Mouse (Mus musculus) myocyte (in vitro differentiated cells): Measurements from ENCODE around the gene Eif4e3.

ENCODE experiments used
- CEBPB ChIP-seq: IDR thresholded peaks from 2 replicates; pipeline ENCODE4 v1.6.1; 2011; ENCODE audit warnings: mild to moderate bottlenecking, moderate library complexity; ENCODE audit not compliant: poor library complexity, insufficient read depth, severe bottlenecking
- E2F4 ChIP-seq: IDR thresholded peaks from one replicate; pipeline ENCODE4 v1.6.1; 2011; ENCODE audit warnings: mild to moderate bottlenecking, control low read depth, moderate library complexity; ENCODE audit not compliant: insufficient read depth
- MYOD1 ChIP-seq, 3 experiments: IDR thresholded peaks; one replicate each; pipeline ENCODE4 v1.6.1; 2011; ENCODE audit warnings: control low read depth in 2 of 3, low read depth in 2 of 3, mild to moderate bottlenecking in 2 of 3, moderate library complexity in 1 of 3; ENCODE audit not compliant: insufficient read length in 2 of 3, control insufficient read depth in 1 of 3
- MYOG ChIP-seq, 3 experiments: IDR thresholded peaks; one replicate each; pipeline ENCODE4 v1.6.1; 2011; ENCODE audit warnings: control low read depth in 2 of 3, low read depth in 2 of 3, mild to moderate bottlenecking in 2 of 3; ENCODE audit not compliant: insufficient read length in 2 of 3, control insufficient read depth in 1 of 3, insufficient read depth in 1 of 3
- POLR2A ChIP-seq: IDR thresholded peaks from one replicate; pipeline ENCODE4 v1.6.1; 2011; ENCODE audit warnings: low read depth, mild to moderate bottlenecking, control low read depth, moderate library complexity; ENCODE audit not compliant: insufficient read length
- REST ChIP-seq: IDR thresholded peaks from one replicate; pipeline ENCODE4 v1.6.1; 2011; ENCODE audit warnings: mild to moderate bottlenecking, control low read depth, moderate library complexity; ENCODE audit not compliant: insufficient read depth, insufficient read length
- SRF ChIP-seq: IDR thresholded peaks from one replicate; pipeline ENCODE4 v1.6.1; 2011; ENCODE audit warnings: low read depth; ENCODE audit not compliant: control insufficient read depth, insufficient read length
- TCF12 ChIP-seq: IDR thresholded peaks from one replicate; pipeline ENCODE4 v1.6.1; 2011; ENCODE audit warnings: mild to moderate bottlenecking, control low read depth; ENCODE audit not compliant: poor library complexity, insufficient read depth, severe bottlenecking
- TCF3 ChIP-seq: IDR thresholded peaks from one replicate; pipeline ENCODE4 v1.6.1; 2011; ENCODE audit warnings: low read depth, control low read depth; ENCODE audit not compliant: insufficient read length

DNA sequence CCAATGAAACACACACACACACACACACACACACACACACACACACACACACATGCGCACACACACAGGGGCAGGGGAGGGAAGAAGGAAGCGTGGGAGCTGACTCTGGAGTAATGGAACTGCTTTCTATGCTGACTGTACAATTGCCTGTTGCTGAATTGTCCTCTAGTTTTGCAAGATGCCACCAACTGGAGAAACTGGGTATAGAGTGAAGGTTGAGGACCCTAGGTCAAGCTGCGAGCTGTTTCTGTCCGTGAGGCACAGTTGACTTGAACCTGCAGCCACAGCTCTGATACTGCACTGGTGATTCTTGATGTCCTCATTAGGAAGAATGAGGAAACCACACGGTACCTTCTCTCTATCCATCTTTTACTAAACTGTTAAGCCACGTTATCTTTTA lies 49.3 kb upstream of the Eif4e3 start:
- no peak for TF ChIP-seq CEBPB
- no peak for TF ChIP-seq POLR2A
- no peak for TF ChIP-seq E2F4
- TF ChIP-seq SRF, result no peak
- no peak for TF ChIP-seq TCF12
- no peak for TF ChIP-seq MYOG (IDR thresholded peaks at IDR 0.05; ENCODE audit: control insufficient read depth in 1 of 3, insufficient read depth in 1 of 3, insufficient read length in 2 of 3, low read depth in 2 of 3)
- TF ChIP-seq MYOD1 (IDR thresholded peaks at IDR 0.05; ENCODE audit: control insufficient read depth in 1 of 3, insufficient read length in 2 of 3, low read depth in 2 of 3), result no peak
- TF ChIP-seq TCF3, result no peak
- TF ChIP-seq REST, result no peak
